ENCODE assay signal across 34 mouse cellular contexts in the genomic region with DNA sequence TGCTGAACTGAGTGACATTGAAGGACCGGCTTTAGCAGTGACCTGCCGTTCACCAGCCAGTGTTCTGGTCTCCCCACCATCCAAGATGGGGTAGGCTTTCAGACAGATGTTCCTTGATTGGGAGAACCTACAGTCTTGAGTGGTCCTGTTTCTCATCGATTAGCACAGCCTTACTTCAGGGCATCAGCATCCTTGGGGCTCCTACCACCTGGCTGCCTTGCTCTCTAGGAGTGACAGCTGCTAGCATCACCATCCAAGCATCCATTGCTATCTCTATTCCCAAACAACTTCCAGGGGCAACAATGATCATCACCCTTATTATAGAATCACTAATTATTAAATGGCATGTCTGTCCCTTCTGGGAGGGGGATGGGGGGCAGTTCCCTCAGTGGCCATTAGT.
"Had no signal": no experiment of that assay in that cellular context is flagged by ENCODE, and none has a peak within 500 bp of the region (broad histone marks: within the 10 kb centered on the region; RNA-seq: fewer than 3 reads in every experiment).

No protein-coding gene starts in this region.

- ATAC-seq: hindbrain, embryonic 16.5 days; hindbrain, postnatal 0 days; inflammation-experienced regulatory T-cells, adult 6 months; intestine, embryonic 15.5 days; intestine, embryonic 16.5 days; intestine, postnatal 0 days had no signal

- H3K27ac ChIP-seq: heart, embryonic 15.5 days; hindbrain, embryonic 10.5 days; hindbrain, embryonic 12.5 days; hindbrain, embryonic 13.5 days; hindbrain, embryonic 14.5 days; hindbrain, embryonic 15.5 days; hindbrain, postnatal 0 days; intestine, embryonic 15.5 days; kidney, embryonic 15.5 days; kidney, postnatal 0 days; layer of hippocampus, adult 2 months; left cerebral cortex, adult 2 months had no signal

- H3K4me3 ChIP-seq: heart, embryonic 10.5 days; heart, embryonic 12.5 days; heart, embryonic 15.5 days; hindbrain, embryonic 10.5 days; hindbrain, embryonic 12.5 days; hindbrain, embryonic 13.5 days; hindbrain, embryonic 15.5 days; intestine, embryonic 15.5 days; kidney, embryonic 15.5 days; layer of hippocampus, adult 2 months; left cerebral cortex, adult 2 months had no signal

- H3K9me3 ChIP-seq: heart, embryonic 10.5 days; heart, embryonic 12.5 days; heart, embryonic 15.5 days; hindbrain, embryonic 10.5 days; hindbrain, embryonic 12.5 days; hindbrain, embryonic 13.5 days; hindbrain, embryonic 15.5 days; intestine, embryonic 15.5 days; kidney, embryonic 15.5 days had no signal

- H3K4me2 ChIP-seq: heart, embryonic 12.5 days; heart, embryonic 15.5 days; hindbrain, embryonic 12.5 days; hindbrain, embryonic 13.5 days; hindbrain, embryonic 14.5 days; hindbrain, embryonic 15.5 days; intestine, embryonic 15.5 days; kidney, embryonic 15.5 days had no signal

- H3K9ac ChIP-seq: heart, embryonic 12.5 days; heart, embryonic 15.5 days; hindbrain, embryonic 12.5 days; hindbrain, embryonic 13.5 days; hindbrain, embryonic 14.5 days; hindbrain, embryonic 15.5 days; intestine, embryonic 15.5 days; kidney, embryonic 15.5 days had no signal

- H3K27me3 ChIP-seq: heart, embryonic 12.5 days; heart, embryonic 15.5 days; hindbrain, embryonic 12.5 days; hindbrain, embryonic 13.5 days; hindbrain, embryonic 15.5 days; intestine, embryonic 15.5 days; kidney, embryonic 15.5 days had no signal

- H3K4me1 ChIP-seq: hindbrain, embryonic 10.5 days; hindbrain, embryonic 12.5 days; hindbrain, embryonic 15.5 days had no signal

- DNase-seq: heart, postnatal 10 days; heart, postnatal 14 days; heart, postnatal 36 days; heart, postnatal 4 days; kidney, adult 11 months; kidney, adult 18-20 months; kidney, adult 2 months; kidney, adult 8-10 months; kidney, adult 9 months; kidney, postnatal 10 days; kidney, postnatal 14 days; kidney, postnatal 25 days; kidney, postnatal 36 days; kidney, postnatal 4 days; layer of hippocampus, adult 9-11 months; layer of hippocampus, postnatal 36 days had no signal
